Mouse (Mus musculus) embryonic facial prominence, embryonic 12.5 days (tissue): ENCODE data around the gene Smim12. TPM values are rescaled to one million over a fixed set of nuclear protein-coding genes. Genes with fewer than 3 reads are reported as not detected.
A peak's percentile ranks its signal among the peaks of the same experiment; 100 is the strongest.

Experiments
- ATAC-seq: fragments of 200-750 bp; cut with Nextera tagmentation; 2 replicates; pipeline ENCODE4 v1.8.0; 2017; ENCODE audit not compliant: insufficient number of reproducible peaks, insufficient read depth, low FRiP score, low TSS enrichment
- H3K27ac ChIP-seq: fragments of 300-500 bp; sonication (generic); 2 replicates; pipeline ENCODE4 v1.5.1; 2016; ENCODE audit warnings: mild to moderate bottlenecking
- H3K27me3 ChIP-seq: fragments of 300-500 bp; sonication (generic); 2 replicates; pipeline ENCODE4 v1.6.1; 2016; ENCODE audit warnings: mild to moderate bottlenecking, moderate library complexity
- H3K36me3 ChIP-seq: fragments of 300-500 bp; sonication (generic); 2 replicates; pipeline ENCODE4 v1.6.1; 2016; ENCODE audit warnings: mild to moderate bottlenecking
- H3K4me1 ChIP-seq: fragments of 300-500 bp; sonication (generic); 2 replicates; pipeline ENCODE4 v1.6.1; 2016
- H3K4me2 ChIP-seq: fragments of 300-500 bp; sonication (generic); replicated peaks from 2 replicates; pipeline ENCODE4 v1.6.1; 2016; ENCODE audit warnings: mild to moderate bottlenecking, moderate library complexity
- H3K4me3 ChIP-seq: fragments of 300-500 bp; sonication (generic); 2 replicates; pipeline ENCODE4 v1.5.1; 2016; ENCODE audit warnings: mild to moderate bottlenecking
- H3K9ac ChIP-seq: fragments of 300-500 bp; sonication (generic); 2 replicates; pipeline ENCODE4 v1.6.1; 2016; ENCODE audit warnings: mild to moderate bottlenecking, moderate library complexity
- H3K9me3 ChIP-seq: fragments of 300-500 bp; sonication (generic); 2 replicates; pipeline ENCODE4 v1.6.1; 2016; ENCODE audit warnings: mild to moderate bottlenecking, moderate library complexity
- WGBS: fragments of 180-500 bp; shearing (Covaris S2); methylation state at CpG from one replicate; pipeline ENCODE4 v1.1.7; 2016; 5-methylcytosine and 5-hydroxymethylcytosine counted together
- polyA plus RNA-seq: library from polyadenylated mRNA; unstranded; fragments of >200 nt; fragmentation: Nextera tagmentation; extraction: Ambion mirVana; gene quantifications from 2 replicates; pipeline ENCODE4 v1.2.1, GENCODE M21; 2016

The Smim12 gene
- 49.1 and 51.1 TPM in 2 replicates for polyA plus RNA-seq

DNA sequence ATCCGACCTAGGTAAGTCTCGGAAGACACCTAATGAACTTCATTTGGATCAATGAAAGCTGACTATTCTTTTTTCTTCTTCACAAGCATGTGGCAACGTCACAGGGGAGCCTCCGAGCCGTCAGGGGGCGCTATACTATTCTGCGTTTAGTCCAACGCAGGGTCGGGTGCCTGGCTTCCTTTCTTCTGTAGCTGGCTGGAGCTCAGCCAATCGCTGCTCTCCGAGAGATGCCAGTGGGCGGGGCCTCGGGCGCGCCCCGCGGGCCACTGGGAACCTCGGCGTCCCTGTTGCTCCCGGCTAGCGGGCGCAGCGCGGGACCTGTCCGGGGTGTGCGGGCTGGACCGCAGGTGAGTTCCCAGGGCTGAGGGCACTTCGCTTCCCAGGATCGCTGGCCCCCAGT lies at the start of gene Smim12:
Gene Smim12, plus strand, starts transcription at position 233 of the 400 bp plus-strand sequence.
- Histone ChIP-seq H3K4me3 (peak within 1 kb of the TSS; percentile 95), H3K9ac (peak within 1 kb of the TSS; percentile 97), H3K36me3 (peaks cover 18% of the 10 kb centered on the region), H3K27ac (no peak within 1 kb of the TSS), H3K4me2 (peak within 1 kb of the TSS; percentile 82), H3K27me3 (0 out of 2 replicates have a peak, but pooled peaks cover 4% of the 10 kb centered on the region), H3K9me3 (no peaks in the 10 kb centered on the region), H3K4me1 (peaks cover 7% of the 10 kb centered on the region)
- peak; percentile 88 for ATAC-seq
- WGBS, result under 1% methylated on average over 29 of the region's 29 CpGs

DNA sequence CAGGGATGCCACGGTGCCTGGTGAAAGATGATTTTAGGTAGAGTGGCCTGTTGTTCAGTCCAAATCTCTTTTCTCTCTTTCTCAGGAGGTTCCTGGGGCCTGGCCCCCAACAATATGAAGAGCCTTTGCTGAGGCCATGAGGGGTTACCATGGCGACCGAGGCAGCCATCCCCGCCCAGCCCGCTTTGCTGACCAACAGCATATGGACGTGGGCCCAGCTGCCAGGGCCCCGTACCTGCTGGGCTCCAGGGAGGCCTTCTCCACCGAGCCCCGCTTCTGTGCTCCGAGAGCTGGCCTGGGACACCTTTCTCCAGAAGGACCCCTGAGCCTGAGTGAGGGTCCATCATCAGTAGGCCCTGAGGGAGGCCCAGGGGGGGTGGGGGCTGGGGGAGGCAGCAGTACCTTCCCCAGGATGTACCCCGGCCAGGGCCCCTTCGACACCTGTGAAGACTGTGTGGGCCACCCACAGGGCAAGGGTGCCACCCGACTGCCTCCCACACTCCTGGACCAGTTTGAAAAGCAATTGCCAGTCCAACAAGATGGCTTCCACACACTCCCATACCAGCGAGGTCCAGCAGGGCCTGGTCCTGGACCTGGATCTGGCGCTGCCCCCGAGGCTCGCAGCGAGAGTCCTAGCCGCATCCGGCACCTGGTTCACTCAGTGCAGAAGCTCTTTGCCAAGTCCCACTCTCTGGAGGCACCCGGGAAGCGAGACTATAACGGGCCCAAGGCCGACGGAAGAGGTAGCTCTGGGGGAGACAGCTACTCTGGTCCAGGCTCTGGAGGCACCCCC lies 48.9 kb upstream of the Smim12 start:
- Histone ChIP-seq H3K36me3 (no peaks in the 10 kb centered on the region), H3K4me2 (no peak overlapping the region), H3K27me3 (0 out of 2 replicates have a peak, but pooled peaks cover 3% of the 10 kb centered on the region), H3K9me3 (no peaks in the 10 kb centered on the region), H3K4me3 (no peak overlapping the region), H3K27ac (no peak overlapping the region), H3K4me1 (peaks cover 6% of the 10 kb centered on the region; the same call in 1 of the 2 replicates), H3K9ac (no peak overlapping the region)
- ATAC-seq, result no peak
- 89% methylated on average over 25 of the region's 25 CpGs for WGBS

DNA sequence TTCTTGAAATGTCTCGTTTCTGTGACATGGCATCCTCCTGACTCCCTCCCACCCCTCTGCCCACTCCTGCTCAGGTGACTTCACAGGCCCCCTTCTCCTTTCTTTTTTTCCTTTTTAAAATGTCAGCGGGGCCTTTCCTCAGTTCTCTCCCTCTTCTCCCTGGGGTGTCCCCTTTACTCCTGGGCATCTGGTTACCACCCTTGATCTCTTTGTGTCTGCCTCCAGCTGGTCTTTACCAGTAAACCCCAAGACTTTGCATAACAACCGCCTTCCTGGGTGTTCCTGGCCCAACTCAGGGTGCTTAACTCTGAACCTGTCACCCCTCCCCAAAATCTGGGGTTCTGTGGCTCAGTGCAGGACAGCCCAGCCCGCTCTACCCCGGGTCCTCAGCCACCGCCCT lies 45.0 kb upstream of the Smim12 start:
- Histone ChIP-seq H3K4me2 (no peak overlapping the region), H3K36me3 (no peaks in the 10 kb centered on the region), H3K4me1 (peaks cover 4% of the 10 kb centered on the region; the same call in 1 of the 2 replicates), H3K27ac (no peak overlapping the region), H3K9ac (no peak overlapping the region), H3K4me3 (no peak overlapping the region), H3K9me3 (no peaks in the 10 kb centered on the region), H3K27me3 (0 out of 2 replicates have a peak, but pooled peaks cover 3% of the 10 kb centered on the region)
- WGBS, result 32% methylated on average over 6 of the region's 6 CpGs
- ATAC-seq, result no peak

DNA sequence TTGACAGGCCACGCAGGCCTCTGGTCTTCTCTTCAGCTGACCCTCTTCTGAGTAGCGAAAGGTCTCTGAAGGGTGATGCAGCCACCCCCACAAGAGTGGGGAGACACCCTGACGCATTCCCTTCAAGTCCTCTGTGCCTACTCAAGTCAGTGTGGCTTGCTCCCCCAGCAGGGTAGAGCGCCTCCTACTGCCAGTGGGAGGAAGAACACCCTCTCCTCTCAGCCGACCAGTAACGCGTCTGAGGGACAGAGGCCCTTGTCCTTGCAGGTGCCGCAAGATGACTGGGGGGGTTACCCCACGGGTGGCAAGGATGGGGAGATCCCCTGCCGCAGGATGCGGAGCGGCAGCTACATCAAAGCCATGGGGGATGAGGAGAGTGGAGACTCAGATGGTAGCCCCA lies 44.2 kb upstream of the Smim12 start:
- Histone ChIP-seq H3K4me2 (no peak overlapping the region), H3K9ac (no peak overlapping the region), H3K36me3 (no peaks in the 10 kb centered on the region), H3K4me3 (no peak overlapping the region), H3K4me1 (no peaks in the 10 kb centered on the region), H3K9me3 (no peaks in the 10 kb centered on the region), H3K27me3 (0 out of 2 replicates have a peak, but pooled peaks cover 3% of the 10 kb centered on the region), H3K27ac (no peak overlapping the region)
- WGBS, result 53% methylated on average over 12 of the region's 12 CpGs
- no peak for ATAC-seq

DNA sequence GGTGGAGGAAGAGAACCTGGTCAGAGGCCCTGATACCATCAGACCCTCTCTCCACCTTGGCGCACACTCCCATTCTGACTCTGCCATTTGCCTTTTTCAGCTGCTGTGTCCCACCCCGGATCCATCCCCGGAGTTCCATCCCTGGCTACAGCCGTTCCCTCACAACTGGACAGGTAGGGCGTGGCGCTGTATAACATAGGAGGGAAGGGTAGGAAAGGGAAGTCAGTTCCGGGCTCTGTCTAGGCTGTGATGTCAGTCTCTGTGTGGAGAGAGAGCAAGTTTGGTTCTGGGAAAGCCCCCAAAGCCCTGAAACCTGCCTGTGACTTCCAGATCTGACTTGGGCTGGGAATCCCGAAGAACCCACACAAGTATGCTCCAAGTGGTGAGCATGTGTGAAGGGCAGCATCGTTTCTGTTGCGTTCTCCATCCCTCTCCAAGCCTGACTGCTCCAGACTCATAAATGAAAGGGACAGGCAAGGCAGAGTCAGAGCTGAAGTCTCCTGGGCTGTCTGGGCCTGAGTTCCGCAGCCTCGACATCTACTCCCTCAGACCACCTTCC lies 43.3 kb upstream of the Smim12 start:
- Histone ChIP-seq H3K27me3 (0 out of 2 replicates have a peak, but pooled peaks cover 3% of the 10 kb centered on the region), H3K27ac (no peak overlapping the region), H3K36me3 (no peaks in the 10 kb centered on the region), H3K9ac (no peak overlapping the region), H3K9me3 (no peaks in the 10 kb centered on the region), H3K4me2 (no peak overlapping the region), H3K4me1 (no peaks in the 10 kb centered on the region), H3K4me3 (no peak overlapping the region)
- WGBS, result 88% methylated on average over 12 of the region's 12 CpGs
- no peak for ATAC-seq

DNA sequence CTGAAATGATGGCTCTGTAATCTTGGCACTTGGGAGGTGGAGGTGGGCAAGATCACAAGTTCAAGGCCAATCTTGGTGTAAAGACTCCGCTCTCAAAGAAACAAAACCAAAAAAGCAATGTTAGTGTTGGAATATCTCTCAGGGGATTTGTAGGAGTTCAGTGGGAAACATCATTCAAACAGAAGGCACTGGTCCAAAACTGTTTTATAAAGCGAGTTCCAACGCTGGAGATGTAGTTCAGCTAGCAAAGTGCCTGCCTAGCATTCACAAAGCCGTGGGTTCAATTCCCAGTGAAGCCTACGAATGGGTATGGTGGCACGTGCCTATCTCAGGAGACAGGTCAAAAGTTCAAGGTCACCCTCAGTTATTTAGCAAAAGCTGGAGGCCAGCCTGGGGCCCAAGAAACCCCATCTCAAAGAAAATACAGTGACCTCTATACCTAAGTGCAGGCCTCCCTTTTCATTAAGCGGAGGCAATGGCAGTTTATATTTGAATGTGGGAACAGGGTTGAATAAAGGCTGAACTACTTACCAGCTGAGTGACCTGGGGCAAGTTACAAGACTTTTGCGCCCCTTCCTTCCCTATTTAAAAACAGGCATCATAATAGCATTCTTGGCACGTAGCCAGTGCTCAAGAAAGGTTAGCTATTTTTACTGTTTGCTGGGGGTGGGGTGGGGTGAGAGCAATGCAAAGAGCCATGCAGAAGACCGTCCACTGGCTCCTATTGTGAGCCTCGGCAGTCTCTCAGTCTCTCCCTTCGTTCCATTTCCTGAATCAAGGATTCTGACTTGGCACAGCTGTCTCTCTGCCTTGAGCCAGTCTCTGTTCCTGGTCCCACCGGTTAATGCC lies 42.6 kb upstream of the Smim12 start:
- WGBS, result 73% methylated on average over 13 of the region's 13 CpGs

DNA sequence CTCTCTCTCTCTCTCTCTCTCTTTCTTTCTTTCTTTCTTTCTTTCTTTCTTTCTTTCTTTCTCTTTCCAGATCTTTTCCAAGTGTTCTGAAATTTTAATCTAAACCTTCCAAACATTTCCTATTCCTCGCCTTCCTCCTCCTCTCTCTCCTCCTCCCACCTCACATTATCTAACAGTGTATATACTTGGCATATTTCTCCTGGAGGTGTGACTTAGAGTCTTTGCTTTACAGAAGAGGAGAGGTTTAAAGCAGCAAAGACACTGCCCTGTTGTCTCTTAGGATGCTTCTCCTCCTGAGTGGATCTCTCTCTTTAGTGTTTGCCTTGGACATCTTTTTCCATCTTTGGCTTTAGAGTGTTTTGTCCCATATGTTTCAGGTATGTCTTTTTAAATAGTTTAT lies 40.5 kb upstream of the Smim12 start:
- Histone ChIP-seq H3K36me3 (no peaks in the 10 kb centered on the region), H3K27me3 (0 out of 2 replicates have a peak, but pooled peaks cover 3% of the 10 kb centered on the region)
- WGBS, result 50% methylated on average over 1 of the region's 1 CpGs

More for the DNA sequence above, 42.6 kb upstream of the Smim12 start:
- H3K4me1 ChIP-seq, result no peaks in the 10 kb centered on the region
- 0 out of 2 replicates have a peak, but pooled peaks cover 3% of the 10 kb centered on the region for H3K27me3 ChIP-seq
- H3K4me2 ChIP-seq, result no peak overlapping the region
- no peak overlapping the region for H3K4me3 ChIP-seq
- no peak overlapping the region for H3K27ac ChIP-seq
- ATAC-seq, result no peak
- H3K36me3 ChIP-seq, result no peaks in the 10 kb centered on the region
- no peak overlapping the region for H3K9ac ChIP-seq
- H3K9me3 ChIP-seq, result no peaks in the 10 kb centered on the region

DNA sequence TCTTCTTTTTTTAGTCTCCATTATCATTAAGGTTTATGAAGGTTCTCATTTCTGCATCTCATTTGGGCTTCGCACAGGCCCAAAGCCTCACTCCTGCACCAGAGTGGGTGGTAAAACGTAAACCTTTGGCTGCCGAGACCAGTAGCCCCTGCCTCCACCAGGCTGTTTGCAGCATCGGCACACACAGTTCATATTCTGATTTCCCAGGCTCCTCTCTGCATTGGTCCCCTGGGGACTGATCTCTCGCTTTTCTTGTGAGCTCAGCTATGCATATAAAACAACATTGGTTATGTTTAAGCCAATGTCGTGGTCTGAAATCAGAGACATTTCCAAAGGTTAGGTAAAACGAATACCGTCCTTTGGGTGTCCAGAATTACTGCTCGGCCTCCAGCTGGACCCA lies 32.3 kb upstream of the Smim12 start:
- Histone ChIP-seq H3K9ac (no peak overlapping the region), H3K36me3 (no peaks in the 10 kb centered on the region), H3K9me3 (no peaks in the 10 kb centered on the region), H3K4me3 (no peak overlapping the region), H3K27me3 (peaks cover 35% of the 10 kb centered on the region), H3K27ac (no peak overlapping the region), H3K4me1 (no peaks in the 10 kb centered on the region), H3K4me2 (no peak overlapping the region)
- 71% methylated on average over 9 of the region's 9 CpGs for WGBS
- ATAC-seq, result no peak

More for the DNA sequence above, 40.5 kb upstream of the Smim12 start:
- H3K9ac ChIP-seq, result no peak overlapping the region
- H3K9me3 ChIP-seq, result no peaks in the 10 kb centered on the region
- no peak overlapping the region for H3K27ac ChIP-seq
- no peak for ATAC-seq
- H3K4me2 ChIP-seq, result no peak overlapping the region
- H3K4me1 ChIP-seq, result no peaks in the 10 kb centered on the region
- H3K4me3 ChIP-seq, result no peak overlapping the region

DNA sequence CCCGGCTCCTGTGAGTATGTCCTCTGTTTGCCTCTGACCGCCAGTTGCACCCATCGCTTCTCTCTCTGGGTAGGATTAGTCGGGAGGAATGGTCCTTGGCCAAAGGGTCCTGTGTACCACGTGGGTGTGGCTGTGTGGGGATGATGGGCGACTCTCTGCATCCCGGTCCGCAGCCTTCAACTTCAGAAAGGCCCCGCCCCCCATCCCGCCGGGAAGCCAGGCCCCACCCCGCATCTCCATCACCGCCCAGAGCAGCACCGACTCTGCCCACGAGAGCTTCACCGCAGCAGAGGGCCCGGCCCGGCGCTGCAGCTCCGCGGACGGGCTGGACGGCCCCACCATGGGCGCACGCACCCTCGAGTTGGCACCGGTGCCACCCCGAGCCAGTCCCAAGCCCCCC lies 29.1 kb upstream of the Smim12 start:
- Histone ChIP-seq H3K9me3 (no peaks in the 10 kb centered on the region), H3K4me1 (no peaks in the 10 kb centered on the region), H3K36me3 (no peaks in the 10 kb centered on the region), H3K4me3 (no peak overlapping the region), H3K9ac (no peak overlapping the region), H3K27me3 (peaks cover 39% of the 10 kb centered on the region), H3K4me2 (0 out of 2 replicates have a peak overlapping the region, but pooled peaks have one; percentile 7), H3K27ac (no peak overlapping the region)
- no peak for ATAC-seq
- 16% methylated on average over 28 of the region's 28 CpGs for WGBS

DNA sequence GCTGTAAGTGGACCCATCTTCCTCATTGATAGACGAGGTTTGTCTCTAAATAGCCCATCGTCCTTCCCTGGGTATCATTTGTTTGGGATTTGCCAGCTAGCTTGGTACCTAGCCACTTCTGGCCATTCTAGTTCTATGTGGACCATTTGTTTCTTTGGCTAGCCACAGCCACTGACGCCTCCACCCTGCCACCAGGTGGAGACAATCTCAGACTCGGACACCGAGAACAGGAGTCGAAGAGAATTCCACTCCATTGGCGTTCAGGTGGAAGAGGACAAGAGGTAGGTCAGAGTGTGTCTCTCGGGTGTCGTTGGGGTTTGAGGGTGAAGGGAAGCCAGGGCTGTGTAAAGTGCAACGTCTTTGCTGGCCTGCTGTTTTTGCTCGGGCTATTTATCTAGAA lies 28.5 kb upstream of the Smim12 start:
- 51% methylated on average over 11 of the region's 11 CpGs for WGBS
- H3K4me2 ChIP-seq, result no peak overlapping the region
- no peaks in the 10 kb centered on the region for H3K9me3 ChIP-seq
- no peaks in the 10 kb centered on the region for H3K4me1 ChIP-seq
- H3K36me3 ChIP-seq, result no peaks in the 10 kb centered on the region
- H3K27ac ChIP-seq, result no peak overlapping the region
- peaks cover 39% of the 10 kb centered on the region for H3K27me3 ChIP-seq
- no peak overlapping the region for H3K4me3 ChIP-seq
- no peak for ATAC-seq
- H3K9ac ChIP-seq, result no peak overlapping the region

DNA sequence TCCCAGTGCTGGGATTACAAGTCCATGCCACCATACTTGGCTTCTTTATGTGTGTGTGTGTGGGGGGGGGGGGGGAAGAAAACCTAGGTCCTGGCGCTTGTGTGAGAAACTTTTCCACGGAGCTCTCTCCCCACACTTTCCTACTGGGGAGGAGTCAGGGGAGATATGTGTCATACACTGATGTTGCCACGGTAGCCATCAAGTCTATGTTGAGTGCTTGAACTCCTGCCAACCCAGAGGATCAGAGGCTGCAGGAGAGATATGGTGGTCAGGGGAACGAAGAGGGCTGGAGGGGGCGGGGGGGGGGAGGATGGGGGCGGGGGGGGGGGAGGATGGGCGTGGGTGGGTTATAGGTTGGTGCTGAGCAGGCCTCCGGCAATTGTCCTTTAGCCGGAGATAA lies 27.8 kb upstream of the Smim12 start:
- Histone ChIP-seq H3K9ac (no peak overlapping the region), H3K27me3 (peaks cover 39% of the 10 kb centered on the region), H3K4me1 (no peaks in the 10 kb centered on the region), H3K36me3 (no peaks in the 10 kb centered on the region), H3K4me2 (no peak overlapping the region), H3K27ac (no peak overlapping the region), H3K4me3 (no peak overlapping the region), H3K9me3 (no peaks in the 10 kb centered on the region)
- ATAC-seq, result no peak
- WGBS, result 78% methylated on average over 5 of the region's 9 CpGs
